Mouse (Mus musculus) heart, embryonic 15.5 days (tissue): ENCODE data around the gene Spaca9. TPM values are rescaled to one million over a fixed set of nuclear protein-coding genes. Genes with fewer than 3 reads are reported as not detected.

Experiments
- ATAC-seq: fragments of 200-750 bp; cut with Nextera tagmentation; replicated peaks from 2 replicates; pipeline ENCODE4 v1.8.0; 2017; ENCODE audit warnings: low read depth, moderate TSS enrichment; ENCODE audit not compliant: insufficient number of reproducible peaks, insufficient read depth, low FRiP score
- H3K27ac ChIP-seq: fragments of 300-500 bp; sonication (generic); 2 replicates; pipeline ENCODE4 v1.5.1; 2015; ENCODE audit warnings: mild to moderate bottlenecking, inconsistent platforms
- H3K27me3 ChIP-seq: fragments of 300-500 bp; sonication (generic); 2 replicates; pipeline ENCODE4 v1.6.1; 2015; ENCODE audit warnings: inconsistent platforms
- H3K36me3 ChIP-seq: fragments of 300-500 bp; sonication (generic); 2 replicates; pipeline ENCODE4 v1.6.1; 2015; ENCODE audit warnings: mild to moderate bottlenecking, inconsistent platforms
- H3K4me1 ChIP-seq: fragments of 300-500 bp; sonication (generic); replicated peaks from 2 replicates; pipeline ENCODE4 v1.6.1; 2015; ENCODE audit warnings: inconsistent platforms
- H3K4me2 ChIP-seq: fragments of 300-500 bp; sonication (generic); 2 replicates; pipeline ENCODE4 v1.6.1; 2015; ENCODE audit warnings: inconsistent platforms, mild to moderate bottlenecking, moderate library complexity
- H3K4me3 ChIP-seq: fragments of 300-500 bp; sonication (generic); 2 replicates; pipeline ENCODE4 v1.5.1; 2015; ENCODE audit warnings: mild to moderate bottlenecking, inconsistent platforms
- H3K9ac ChIP-seq: fragments of 300-500 bp; sonication (generic); 2 replicates; pipeline ENCODE4 v1.6.1; 2015; ENCODE audit warnings: mild to moderate bottlenecking, inconsistent platforms
- H3K9me3 ChIP-seq: fragments of 300-500 bp; sonication (generic); replicated peaks from 2 replicates; pipeline ENCODE4 v1.6.1; 2016; ENCODE audit warnings: inconsistent platforms
- WGBS: fragments of 180-500 bp; shearing (Covaris S2); methylation state at CpG from one replicate; pipeline ENCODE4 v1.1.7; 2015; ENCODE audit warnings: mixed read lengths; 5-methylcytosine and 5-hydroxymethylcytosine counted together
- polyA plus RNA-seq: library from polyadenylated mRNA; unstranded; fragments of >200 nt; fragmentation: Nextera tagmentation; extraction: Ambion mirVana; gene quantifications from 2 replicates; pipeline ENCODE4 v1.2.1, GENCODE M21; 2015

Spaca9 gene
- polyA plus RNA-seq, 1 experiment from 2014 or later, result 1.0 TPM

- Histone ChIP-seq H3K4me1 (no peaks in the 10 kb centered on the region), H3K27ac (no peak overlapping the region), H3K4me3 (no peak overlapping the region), H3K36me3 (no peaks in the 10 kb centered on the region), H3K27me3 (no peaks in the 10 kb centered on the region), H3K9ac (no peak overlapping the region), H3K9me3 (no peaks in the 10 kb centered on the region), H3K4me2 (no peak overlapping the region)
- no peak for ATAC-seq
- 61% methylated on average over 6 of the region's 6 CpGs for WGBS
Measured at GRCm38 (mm10) chr2:28706787-28707186, 7.3 kb upstream of the Spaca9 start.

- no peak overlapping the region for H3K4me2 ChIP-seq
- no peak for ATAC-seq
- no peak overlapping the region for H3K27ac ChIP-seq
- H3K9me3 ChIP-seq, result no peaks in the 10 kb centered on the region
- H3K4me1 ChIP-seq, result no peaks in the 10 kb centered on the region
- H3K27me3 ChIP-seq, result no peaks in the 10 kb centered on the region
- H3K36me3 ChIP-seq, result no peaks in the 10 kb centered on the region
- no peak overlapping the region for H3K4me3 ChIP-seq
- no peak overlapping the region for H3K9ac ChIP-seq
- WGBS, result 66% methylated on average over 8 of the region's 8 CpGs
Measured at GRCm38 (mm10) chr2:28706106-28706636, 6.6 kb upstream of the Spaca9 start.

GRCm38 (mm10) chr2:28701646-28702262 lies 2.2 kb upstream of the Spaca9 start:
- H3K9ac ChIP-seq, result no peak overlapping the region
- peaks cover 15% of the 10 kb centered on the region for H3K4me1 ChIP-seq
- H3K4me3 ChIP-seq, result no peak overlapping the region
- H3K9me3 ChIP-seq, result no peaks in the 10 kb centered on the region
- ATAC-seq, result no peak
- 55% methylated on average over 8 of the region's 8 CpGs for WGBS
- no peaks in the 10 kb centered on the region for H3K27me3 ChIP-seq
- no peaks in the 10 kb centered on the region for H3K36me3 ChIP-seq
- no peak overlapping the region for H3K4me2 ChIP-seq
- no peak overlapping the region for H3K27ac ChIP-seq

GRCm38 (mm10) chr2:28698566-28698965 lies 961 bp downstream of the Spaca9 start:
- WGBS, result 64% methylated on average over 5 of the region's 5 CpGs
- H3K4me2 ChIP-seq, result no peak overlapping the region; the same call in 1 of the 2 replicates
- H3K9ac ChIP-seq, result no peak overlapping the region
- ATAC-seq, result no peak
- no peaks in the 10 kb centered on the region for H3K27me3 ChIP-seq
- H3K4me1 ChIP-seq, result peaks cover 15% of the 10 kb centered on the region
- no peak overlapping the region for H3K27ac ChIP-seq
- H3K9me3 ChIP-seq, result no peaks in the 10 kb centered on the region
- H3K36me3 ChIP-seq, result no peaks in the 10 kb centered on the region
- H3K4me3 ChIP-seq, result no peak overlapping the region

GRCm38 (mm10) chr2:28692692-28693091 lies 6.8 kb downstream of the Spaca9 start:
- 75% methylated on average over 9 of the region's 9 CpGs for WGBS
- no peak for ATAC-seq
- Histone ChIP-seq H3K9me3 (no peaks in the 10 kb centered on the region), H3K4me2 (no peak overlapping the region), H3K4me3 (no peak overlapping the region), H3K27ac (no peak overlapping the region), H3K4me1 (no peaks in the 10 kb centered on the region), H3K9ac (no peak overlapping the region), H3K27me3 (no peaks in the 10 kb centered on the region), H3K36me3 (peaks cover 2% of the 10 kb centered on the region; the same call in 1 of the 2 replicates)

- Histone ChIP-seq H3K4me3 (no peak overlapping the region), H3K27ac (no peak overlapping the region), H3K4me2 (no peak overlapping the region), H3K36me3 (peaks cover 34% of the 10 kb centered on the region), H3K4me1 (no peaks in the 10 kb centered on the region), H3K9me3 (no peaks in the 10 kb centered on the region), H3K27me3 (no peaks in the 10 kb centered on the region), H3K9ac (no peak overlapping the region)
- whole genome bisulfite sequencing, result 46% methylated on average over 3 of the region's 3 CpGs
- no peak for ATAC-seq
Measured at GRCm38 (mm10) chr2:28688431-28688830, 11.1 kb downstream of the Spaca9 start.

GRCm38 (mm10) chr2:28685895-28686294 lies 13.6 kb downstream of the Spaca9 start:
- no peaks in the 10 kb centered on the region for H3K27me3 ChIP-seq
- H3K4me3 ChIP-seq, result no peak overlapping the region
- ATAC-seq, result no peak
- peaks cover 55% of the 10 kb centered on the region for H3K36me3 ChIP-seq
- 80% methylated on average over 7 of the region's 7 CpGs for WGBS
- H3K27ac ChIP-seq, result no peak overlapping the region
- no peaks in the 10 kb centered on the region for H3K4me1 ChIP-seq
- no peaks in the 10 kb centered on the region for H3K9me3 ChIP-seq
- H3K4me2 ChIP-seq, result no peak overlapping the region
- H3K9ac ChIP-seq, result no peak overlapping the region

- Histone ChIP-seq H3K36me3 (peaks cover 85% of the 10 kb centered on the region), H3K4me1 (no peaks in the 10 kb centered on the region)
- 69% methylated on average over 4 of the region's 4 CpGs for WGBS
Measured at GRCm38 (mm10) chr2:28681718-28682117, 17.8 kb downstream of the Spaca9 start.

GRCm38 (mm10) chr2:28680710-28681109 lies 18.8 kb downstream of the Spaca9 start:
- no peak overlapping the region for H3K4me3 ChIP-seq
- no peaks in the 10 kb centered on the region for H3K9me3 ChIP-seq
- no peak overlapping the region for H3K27ac ChIP-seq
- no peaks in the 10 kb centered on the region for H3K4me1 ChIP-seq
- H3K27me3 ChIP-seq, result no peaks in the 10 kb centered on the region
- 36% methylated on average over 4 of the region's 4 CpGs for WGBS
- no peak for ATAC-seq
- H3K9ac ChIP-seq, result no peak overlapping the region
- H3K36me3 ChIP-seq, result peaks cover 85% of the 10 kb centered on the region
- H3K4me2 ChIP-seq, result no peak overlapping the region

More at GRCm38 (mm10) chr2:28681718-28682117, 17.8 kb downstream of the Spaca9 start:
- ATAC-seq, result no peak
- no peak overlapping the region for H3K4me2 ChIP-seq
- no peaks in the 10 kb centered on the region for H3K9me3 ChIP-seq
- H3K27me3 ChIP-seq, result no peaks in the 10 kb centered on the region
- no peak overlapping the region for H3K4me3 ChIP-seq
- H3K9ac ChIP-seq, result no peak overlapping the region
- H3K27ac ChIP-seq, result no peak overlapping the region

- ATAC-seq, result no peak
- Histone ChIP-seq H3K9ac (no peak overlapping the region), H3K9me3 (no peaks in the 10 kb centered on the region), H3K4me2 (no peak overlapping the region), H3K4me3 (no peak overlapping the region), H3K27ac (no peak overlapping the region), H3K36me3 (peaks cover 93% of the 10 kb centered on the region), H3K27me3 (no peaks in the 10 kb centered on the region), H3K4me1 (no peaks in the 10 kb centered on the region)
- WGBS, result 86% methylated on average over 8 of the region's 8 CpGs
Measured at GRCm38 (mm10) chr2:28676005-28676404, 23.5 kb downstream of the Spaca9 start.

- H3K27me3 ChIP-seq, result no peaks in the 10 kb centered on the region
- H3K9me3 ChIP-seq, result no peaks in the 10 kb centered on the region
- peaks cover 69% of the 10 kb centered on the region for H3K36me3 ChIP-seq
- no peak for ATAC-seq
- H3K27ac ChIP-seq, result no peak overlapping the region
- WGBS, result 69% methylated on average over 2 of the region's 2 CpGs
- no peak overlapping the region for H3K4me2 ChIP-seq
- H3K4me1 ChIP-seq, result no peaks in the 10 kb centered on the region
- no peak overlapping the region for H3K4me3 ChIP-seq
- H3K9ac ChIP-seq, result no peak overlapping the region
Measured at GRCm38 (mm10) chr2:28671438-28671837, 28.1 kb downstream of the Spaca9 start.

- no peaks in the 10 kb centered on the region for H3K4me1 ChIP-seq
- no peak overlapping the region for H3K4me2 ChIP-seq
- H3K36me3 ChIP-seq, result peaks cover 56% of the 10 kb centered on the region
- no peak overlapping the region for H3K9ac ChIP-seq
- H3K4me3 ChIP-seq, result no peak overlapping the region
- H3K27me3 ChIP-seq, result no peaks in the 10 kb centered on the region
- no peak overlapping the region for H3K27ac ChIP-seq
- H3K9me3 ChIP-seq, result no peaks in the 10 kb centered on the region
- WGBS, result 78% methylated on average over 3 of the region's 3 CpGs
- no peak for ATAC-seq
Measured at GRCm38 (mm10) chr2:28665818-28666217, 33.7 kb downstream of the Spaca9 start.
